Mouse (Mus musculus): ENCODE measurements around the gene Samd7. TPM values are rescaled to one million over a fixed set of nuclear protein-coding genes. Genes with fewer than 3 reads are reported as not detected.

Samd7 gene
- polyA plus RNA-seq, 1 experiment from 2014 or later = 0.03 TPM

DNA sequence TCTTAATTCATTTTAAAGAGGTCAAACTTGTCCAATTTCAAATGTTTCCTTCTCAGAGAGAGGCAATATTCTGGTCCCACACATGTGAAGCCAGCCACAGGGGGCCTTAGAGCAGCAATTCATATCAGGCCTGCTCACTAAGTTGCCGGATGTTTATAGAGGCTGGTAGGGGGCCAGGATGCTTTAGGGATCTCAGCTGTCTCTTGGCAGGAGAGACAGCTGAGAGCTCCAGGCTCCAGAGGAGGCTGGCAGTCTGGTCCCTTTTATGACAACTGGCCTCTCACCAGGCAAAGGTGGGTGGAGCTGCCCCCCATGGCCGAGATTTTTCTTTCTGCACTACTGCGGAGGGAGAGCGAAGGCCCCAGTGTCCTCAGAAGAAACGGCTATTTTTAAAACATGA, 22.9 kb upstream of the Samd7 start:
- Histone ChIP-seq H3K9ac (no peak overlapping the region), H3K4me1 (replicated peaks) (no peaks in the 10 kb centered on the region), H3K27ac (replicated peaks) (no peak overlapping the region), H3K27me3 (no peaks in the 10 kb centered on the region), H3K9me3 (replicated peaks) (no peaks in the 10 kb centered on the region), H3K4me2 (no peak overlapping the region), H3K36me3 (replicated peaks) (no peaks in the 10 kb centered on the region), H3K4me3 (replicated peaks) (no peak overlapping the region)
- 56% methylated on average over 5 of the region's 5 CpGs for WGBS (ENCODE audit: insufficient replicate concordance)
- no peak for ATAC-seq (ENCODE audit: insufficient read depth)

DNA sequence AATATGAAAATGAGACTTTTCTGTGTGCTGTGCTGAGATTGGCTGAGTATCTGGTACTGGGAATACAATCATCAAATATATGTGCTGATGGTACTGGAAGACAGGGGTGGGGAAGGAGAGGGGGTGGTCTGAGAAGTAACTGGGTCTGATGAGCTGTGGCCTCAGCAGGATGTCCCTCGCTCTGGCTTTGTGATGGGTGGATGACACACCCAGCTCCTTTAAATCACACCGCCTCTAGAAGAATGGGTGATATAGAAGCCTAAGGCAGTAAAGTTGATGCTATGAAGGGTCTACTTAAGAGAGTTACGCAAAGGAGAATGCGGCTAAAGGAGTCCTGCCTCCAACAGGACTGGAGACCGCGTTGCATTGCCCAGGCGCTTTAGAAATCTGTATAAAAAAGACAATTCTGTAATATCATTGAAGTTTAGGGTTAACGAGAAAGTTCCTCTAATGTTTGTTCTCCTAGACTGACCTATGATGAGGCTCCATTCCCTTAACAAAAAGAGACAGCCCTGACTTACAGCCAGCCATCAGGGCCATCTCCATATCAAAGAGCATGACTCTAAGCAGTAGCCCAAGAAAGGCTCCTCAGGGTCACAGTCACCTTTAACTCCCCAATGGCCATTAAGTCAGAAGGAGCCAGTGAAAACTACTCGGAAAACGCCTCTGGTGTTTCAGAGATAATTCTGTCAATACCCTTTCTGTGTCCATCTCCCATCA, 21.8 kb upstream of the Samd7 start:
- H3K4me1 ChIP-seq (replicated peaks) = no peaks in the 10 kb centered on the region
- H3K36me3 ChIP-seq (replicated peaks) = no peaks in the 10 kb centered on the region
- H3K4me2 ChIP-seq = no peak overlapping the region
- no peak overlapping the region for H3K27ac ChIP-seq (replicated peaks)
- 54% methylated on average over 10 of the region's 10 CpGs for WGBS (ENCODE audit: insufficient replicate concordance)
- H3K4me3 ChIP-seq (replicated peaks) = no peak overlapping the region
- no peaks in the 10 kb centered on the region for H3K27me3 ChIP-seq
- ATAC-seq (ENCODE audit: insufficient read depth) = no peak
- no peak overlapping the region for H3K9ac ChIP-seq
- no peaks in the 10 kb centered on the region for H3K9me3 ChIP-seq (replicated peaks)

DNA sequence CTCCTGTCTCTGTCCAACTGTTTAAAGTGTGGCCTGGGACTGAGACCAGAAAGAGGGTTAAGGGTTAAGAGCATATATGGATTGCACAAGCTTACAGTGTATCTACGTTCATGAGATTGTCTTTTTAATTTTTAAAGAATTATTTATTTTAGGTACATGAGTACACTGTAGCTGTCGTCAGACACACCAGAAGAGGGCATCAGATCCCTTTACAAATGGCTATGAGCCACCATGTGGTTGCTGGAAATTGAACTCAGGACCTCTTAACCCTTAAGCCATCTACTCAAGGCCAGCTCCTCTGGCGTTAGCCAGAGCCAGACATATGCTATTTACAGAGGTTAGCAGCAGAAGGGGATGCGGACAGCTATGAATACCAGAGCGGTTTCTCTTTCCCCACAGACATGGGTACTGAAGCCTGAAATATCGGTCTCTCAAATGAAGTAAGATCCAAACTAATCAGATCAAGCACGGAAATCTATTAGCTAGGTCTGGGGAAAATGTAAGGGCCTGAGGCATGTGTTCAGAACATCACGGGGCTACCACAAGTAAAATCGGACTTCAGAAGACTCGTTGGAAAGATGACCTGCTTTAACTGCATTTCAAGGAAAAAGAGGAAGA, 21.1 kb upstream of the Samd7 start:
- no peaks in the 10 kb centered on the region for H3K36me3 ChIP-seq (replicated peaks)
- no peak overlapping the region for H3K9ac ChIP-seq
- H3K4me1 ChIP-seq (replicated peaks) = no peaks in the 10 kb centered on the region
- H3K27ac ChIP-seq (replicated peaks) = no peak overlapping the region
- H3K4me2 ChIP-seq = no peak overlapping the region
- WGBS (ENCODE audit: insufficient replicate concordance) = 67% methylated on average over 10 of the region's 10 CpGs
- no peak for ATAC-seq (ENCODE audit: insufficient read depth)
- H3K4me3 ChIP-seq (replicated peaks) = no peak overlapping the region
- H3K9me3 ChIP-seq (replicated peaks) = no peaks in the 10 kb centered on the region
- H3K27me3 ChIP-seq = no peaks in the 10 kb centered on the region

DNA sequence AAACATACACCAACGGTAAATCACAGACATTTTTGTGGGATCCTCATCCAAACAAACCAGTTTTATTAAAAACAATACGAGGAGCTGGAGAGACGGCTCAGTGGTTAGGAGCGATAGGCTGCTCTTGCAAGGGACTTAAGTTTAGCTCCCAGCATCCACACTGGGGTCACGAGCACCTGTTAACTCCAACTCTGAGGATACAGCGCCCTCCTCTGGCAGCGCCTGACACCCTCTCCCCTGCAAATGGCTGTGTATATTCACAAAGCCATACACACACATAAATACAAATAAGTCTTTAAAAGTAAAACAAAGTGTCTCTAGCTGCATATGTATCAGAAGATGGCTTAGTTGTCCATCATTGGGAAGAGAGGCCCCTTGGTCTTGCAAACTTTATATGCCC, 20.6 kb upstream of the Samd7 start:
- H3K9ac ChIP-seq = no peak overlapping the region

DNA sequence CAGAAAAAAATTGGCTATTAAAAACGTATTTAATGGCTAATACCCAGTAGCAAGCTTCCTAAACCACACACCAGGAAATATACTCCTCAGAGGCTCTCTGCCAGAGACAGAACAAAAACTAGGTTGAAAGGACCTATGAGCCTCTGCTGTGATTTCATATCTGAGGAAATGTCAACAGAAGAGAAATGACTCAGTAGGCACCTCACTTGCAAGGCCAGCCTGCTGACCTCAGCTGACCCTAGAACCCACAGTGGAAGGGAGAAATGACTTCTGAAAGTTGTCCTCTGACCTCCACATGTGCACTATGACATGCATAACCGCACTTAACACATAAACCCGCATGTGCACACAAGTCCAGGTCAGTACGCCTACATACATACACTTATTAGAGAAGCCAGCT, 18.9 kb upstream of the Samd7 start:
- H3K9ac ChIP-seq = no peak overlapping the region

More for the DNA sequence above, 20.6 kb upstream of the Samd7 start:
- H3K4me1 ChIP-seq (replicated peaks) = no peaks in the 10 kb centered on the region
- 54% methylated on average over 7 of the region's 7 CpGs for WGBS (ENCODE audit: insufficient replicate concordance)
- H3K4me3 ChIP-seq (replicated peaks) = no peak overlapping the region
- H3K27me3 ChIP-seq = no peaks in the 10 kb centered on the region
- H3K4me2 ChIP-seq = no peak overlapping the region
- no peaks in the 10 kb centered on the region for H3K36me3 ChIP-seq (replicated peaks)
- no peak overlapping the region for H3K27ac ChIP-seq (replicated peaks)
- H3K9me3 ChIP-seq (replicated peaks) = no peaks in the 10 kb centered on the region
- no peak for ATAC-seq (ENCODE audit: insufficient read depth)

DNA sequence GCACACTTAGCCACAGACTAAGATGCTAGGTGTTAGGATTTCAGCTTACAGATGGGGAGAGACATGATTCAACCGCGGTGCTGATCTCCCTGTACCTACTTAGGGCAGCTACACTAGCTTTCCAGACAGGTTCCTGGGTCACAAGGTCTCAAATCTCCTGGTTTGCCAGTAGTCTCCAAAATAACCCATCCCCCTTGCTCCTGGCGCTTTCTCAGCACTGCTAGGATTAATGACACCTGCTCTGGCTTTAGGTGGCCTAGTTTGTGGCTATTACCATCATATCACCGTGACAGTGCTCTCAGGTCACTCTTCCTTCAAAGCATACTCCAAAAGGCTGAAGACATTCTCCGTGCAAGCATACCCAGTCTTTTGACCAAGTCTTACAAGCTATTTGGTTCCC, 17.0 kb upstream of the Samd7 start:
- no peak for ATAC-seq (ENCODE audit: insufficient read depth)
- no peaks in the 10 kb centered on the region for H3K36me3 ChIP-seq (replicated peaks)
- H3K4me2 ChIP-seq = no peak overlapping the region
- H3K4me1 ChIP-seq (replicated peaks) = no peaks in the 10 kb centered on the region
- H3K27me3 ChIP-seq = no peaks in the 10 kb centered on the region
- H3K27ac ChIP-seq (replicated peaks) = no peak overlapping the region
- no peaks in the 10 kb centered on the region for H3K9me3 ChIP-seq (replicated peaks)
- 77% methylated on average over 5 of the region's 5 CpGs for WGBS (ENCODE audit: insufficient replicate concordance)
- no peak overlapping the region for H3K9ac ChIP-seq
- H3K4me3 ChIP-seq (replicated peaks) = no peak overlapping the region

More for the DNA sequence above, 18.9 kb upstream of the Samd7 start:
- Histone ChIP-seq H3K27me3 (no peaks in the 10 kb centered on the region), H3K9me3 (replicated peaks) (no peaks in the 10 kb centered on the region), H3K4me2 (no peak overlapping the region), H3K4me1 (replicated peaks) (no peaks in the 10 kb centered on the region), H3K36me3 (replicated peaks) (no peaks in the 10 kb centered on the region), H3K27ac (replicated peaks) (no peak overlapping the region), H3K4me3 (replicated peaks) (no peak overlapping the region)
- 51% methylated on average over 4 of the region's 4 CpGs for WGBS (ENCODE audit: insufficient replicate concordance)
- no peak for ATAC-seq (ENCODE audit: insufficient read depth)

DNA sequence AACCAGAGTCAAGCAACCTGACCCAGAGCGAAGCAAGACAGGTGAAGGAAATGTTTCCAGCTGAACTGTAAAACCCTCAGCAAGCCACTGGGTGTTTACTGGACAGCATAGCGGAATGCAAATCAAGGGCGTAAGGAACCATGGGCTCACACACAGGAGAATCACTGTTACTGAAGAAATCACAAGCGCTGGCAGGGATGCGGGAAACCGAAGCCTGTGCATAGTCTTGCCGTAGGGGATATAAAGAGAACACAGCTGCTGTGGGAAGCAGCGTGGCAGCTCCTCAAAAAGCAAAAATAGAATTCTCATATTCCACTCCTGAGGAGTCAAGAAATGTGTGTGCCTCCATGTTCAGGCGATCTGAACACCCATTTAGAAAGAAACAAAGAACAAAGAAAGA, 9.3 kb upstream of the Samd7 start:
- H3K4me2 ChIP-seq = no peak overlapping the region
- no peaks in the 10 kb centered on the region for H3K36me3 ChIP-seq (replicated peaks)
- H3K4me1 ChIP-seq (replicated peaks) = no peaks in the 10 kb centered on the region
- 76% methylated on average over 9 of the region's 9 CpGs for WGBS (ENCODE audit: insufficient replicate concordance)
- no peak overlapping the region for H3K4me3 ChIP-seq (replicated peaks)
- no peak for ATAC-seq (ENCODE audit: insufficient read depth)
- H3K27ac ChIP-seq (replicated peaks) = no peak overlapping the region
- peaks cover 4% of the 10 kb centered on the region; the same call in 1 of the 2 replicates for H3K27me3 ChIP-seq
- H3K9ac ChIP-seq = no peak overlapping the region
- no peaks in the 10 kb centered on the region for H3K9me3 ChIP-seq (replicated peaks)

DNA sequence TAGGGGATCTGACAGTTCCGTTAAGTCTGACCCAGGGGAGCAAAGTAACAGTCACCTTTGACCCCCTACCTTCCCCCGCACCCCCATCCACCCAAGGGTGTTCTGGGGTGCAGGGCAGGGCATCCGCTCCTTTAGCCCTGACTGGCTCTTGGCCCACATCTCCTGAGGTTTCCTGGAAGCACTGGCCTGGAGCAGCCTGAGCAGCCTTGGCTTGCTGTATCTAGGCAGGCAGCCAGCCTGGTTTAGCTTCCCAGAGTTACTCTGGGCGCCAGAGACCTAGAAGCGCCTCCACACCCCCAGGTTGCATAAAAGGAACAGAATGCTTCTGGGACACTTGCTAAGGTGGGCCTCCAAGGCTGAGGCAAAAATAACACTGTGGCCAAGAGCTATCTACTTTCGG, 4.8 kb upstream of the Samd7 start:
- H3K9me3 ChIP-seq (replicated peaks) = no peaks in the 10 kb centered on the region
- WGBS (ENCODE audit: insufficient replicate concordance) = 64% methylated on average over 6 of the region's 6 CpGs
- ATAC-seq (ENCODE audit: insufficient read depth) = no peak

DNA sequence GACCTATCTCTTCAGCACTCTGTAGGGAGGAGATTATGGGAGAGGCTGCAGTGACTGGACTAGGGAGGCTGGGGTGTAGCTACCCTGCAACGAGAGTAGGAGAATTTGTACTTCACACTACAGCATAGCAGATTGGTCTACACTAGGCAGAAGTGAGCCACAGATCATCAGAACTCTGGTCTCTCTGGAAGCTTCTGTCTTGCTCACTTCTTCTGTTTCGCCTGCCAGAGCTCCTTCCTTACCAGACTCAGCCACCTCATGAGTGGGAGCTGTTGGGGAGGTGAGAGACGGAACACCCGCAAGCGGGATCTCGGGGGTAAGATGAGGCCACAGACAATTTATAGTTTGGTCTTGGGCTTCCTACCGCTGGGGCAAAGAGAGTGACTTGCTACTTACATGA, 3.2 kb upstream of the Samd7 start:
- Histone ChIP-seq H3K9me3 (replicated peaks) (no peaks in the 10 kb centered on the region), H3K9ac (no peak overlapping the region), H3K4me2 (no peak overlapping the region), H3K27ac (replicated peaks) (no peak overlapping the region), H3K4me3 (replicated peaks) (no peak overlapping the region), H3K27me3 (peaks cover 4% of the 10 kb centered on the region; the same call in 1 of the 2 replicates), H3K36me3 (replicated peaks) (no peaks in the 10 kb centered on the region), H3K4me1 (replicated peaks) (no peaks in the 10 kb centered on the region)
- ATAC-seq (ENCODE audit: insufficient read depth) = no peak
- WGBS (ENCODE audit: insufficient replicate concordance) = 71% methylated on average over 7 of the region's 7 CpGs

More for the DNA sequence above, 4.8 kb upstream of the Samd7 start:
- Histone ChIP-seq H3K27me3 (peaks cover 4% of the 10 kb centered on the region; the same call in 1 of the 2 replicates), H3K27ac (replicated peaks) (no peak overlapping the region), H3K4me3 (replicated peaks) (no peak overlapping the region), H3K9ac (no peak overlapping the region), H3K36me3 (replicated peaks) (no peaks in the 10 kb centered on the region), H3K4me1 (replicated peaks) (no peaks in the 10 kb centered on the region), H3K4me2 (no peak overlapping the region)

DNA sequence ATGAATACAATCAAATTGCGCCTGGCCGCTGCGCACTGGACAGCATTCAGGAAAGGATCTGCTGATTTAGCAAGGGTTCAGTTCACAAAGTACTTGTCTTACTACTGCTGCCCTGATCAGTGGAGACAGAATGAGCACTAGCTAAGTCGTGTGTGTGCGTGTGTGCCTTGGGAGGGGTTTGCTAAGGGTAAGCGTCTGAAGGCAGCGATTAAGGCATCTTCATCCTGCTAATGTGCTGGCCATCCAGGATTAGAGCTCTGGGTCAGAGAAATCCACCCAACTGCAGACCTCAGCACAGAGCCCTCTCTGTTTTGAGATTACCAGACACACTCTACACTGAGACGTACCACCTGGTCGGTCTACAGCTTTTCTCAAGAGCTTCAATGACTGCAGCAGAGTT, 2.2 kb downstream of the Samd7 start:
- no peak overlapping the region for H3K4me2 ChIP-seq
- WGBS (ENCODE audit: insufficient replicate concordance) = 74% methylated on average over 9 of the region's 9 CpGs
- H3K4me1 ChIP-seq (replicated peaks) = no peaks in the 10 kb centered on the region
- ATAC-seq (ENCODE audit: insufficient read depth) = no peak
- H3K9ac ChIP-seq = no peak overlapping the region
- no peak overlapping the region for H3K4me3 ChIP-seq (replicated peaks)
- H3K27ac ChIP-seq (replicated peaks) = no peak overlapping the region
- H3K27me3 ChIP-seq = no peaks in the 10 kb centered on the region; the same call in 1 of the 2 replicates
- no peaks in the 10 kb centered on the region for H3K36me3 ChIP-seq (replicated peaks)
- no peaks in the 10 kb centered on the region for H3K9me3 ChIP-seq (replicated peaks)

DNA sequence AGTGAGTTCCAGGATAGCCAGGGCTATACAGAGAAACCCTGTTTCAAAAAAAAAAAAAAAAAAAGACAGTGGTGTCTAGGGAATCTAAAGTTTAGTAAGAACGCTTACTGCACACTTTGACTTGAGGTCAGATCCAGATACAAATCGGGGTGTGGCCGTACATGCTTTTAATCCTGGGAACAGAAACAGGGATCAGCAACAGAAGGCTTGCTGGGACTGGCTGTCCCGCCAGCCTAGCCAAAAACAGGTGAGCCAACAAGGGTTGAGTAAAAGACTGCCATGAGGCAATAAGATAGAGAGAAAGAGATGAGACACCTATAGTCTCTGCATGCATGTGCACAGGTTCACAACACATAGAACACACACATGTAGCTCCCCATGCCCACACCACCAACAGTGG, 8.6 kb downstream of the Samd7 start:
- Histone ChIP-seq H3K9me3 (replicated peaks) (no peaks in the 10 kb centered on the region), H3K9ac (no peak overlapping the region), H3K4me1 (replicated peaks) (no peaks in the 10 kb centered on the region), H3K36me3 (replicated peaks) (no peaks in the 10 kb centered on the region), H3K27me3 (peaks cover 22% of the 10 kb centered on the region), H3K4me3 (replicated peaks) (no peak overlapping the region), H3K27ac (replicated peaks) (no peak overlapping the region), H3K4me2 (no peak overlapping the region)
- ATAC-seq (ENCODE audit: insufficient read depth) = no peak
- 71% methylated on average over 4 of the region's 4 CpGs for WGBS (ENCODE audit: insufficient replicate concordance)
